Mouse (Mus musculus) embryonic fibroblast, embryonic 13.5 days (primary cell): ENCODE measurements around the gene C8g. TPM values are rescaled to one million over a fixed set of nuclear protein-coding genes. Genes with fewer than 3 reads are reported as not detected.

Experiments
- H3K27ac ChIP-seq: 2 replicates; pipeline ENCODE4 v1.5.1; 2012; ENCODE audit warnings: low read length, control low read depth, inconsistent platforms; ENCODE audit not compliant: insufficient read depth
- H3K4me1 ChIP-seq: 2 replicates; pipeline ENCODE4 v1.6.1; 2011; ENCODE audit warnings: low read length; ENCODE audit not compliant: control insufficient read depth, insufficient read depth
- H3K4me3 ChIP-seq: 2 replicates; pipeline ENCODE4 v1.5.1; 2011; ENCODE audit warnings: mild to moderate bottlenecking, control low read depth, low read length; ENCODE audit not compliant: insufficient read depth
- CTCF ChIP-seq: IDR thresholded peaks from 2 replicates; pipeline ENCODE4 v1.5.1; 2011; ENCODE audit warnings: mild to moderate bottlenecking, control low read depth, low read length, moderate library complexity, borderline replicate concordance; ENCODE audit not compliant: insufficient read depth
- POLR2A ChIP-seq: IDR thresholded peaks from 2 replicates; pipeline ENCODE4 v1.6.1; 2011; ENCODE audit warnings: low read depth, mild to moderate bottlenecking, control low read depth, low read length, moderate library complexity
- polyA plus RNA-seq: library from polyadenylated mRNA; stranded (reverse); fragments of >200 nt; gene quantifications from 2 replicates; pipeline ENCODE4 v1.2.4, GENCODE M21; 2011; ENCODE audit warnings: low read depth; ENCODE audit not compliant: missing spikeins, insufficient read length

C8g gene
- polyA plus RNA-seq, result 0.91 and 1.2 TPM in 2 replicates

- Histone ChIP-seq H3K4me1 (no peaks in the 10 kb centered on the region), H3K4me3 (peak within 1 kb of the TSS; percentile 80), H3K27ac (peak within 1 kb of the TSS; percentile 6; the same call in 1 of the 2 replicates)
- TF ChIP-seq POLR2A (no peak), CTCF (no peak)
Observed at GRCm38 (mm10) chr2:25501593-25502486, at the start of gene C8g. Gene C8g, minus strand, starts transcription at chr2:25501719.

- Histone ChIP-seq H3K27ac (no peak overlapping the region), H3K4me1 (0 out of 2 replicates have a peak, but pooled peaks cover 4% of the 10 kb centered on the region), H3K4me3 (no peak overlapping the region)
- TF ChIP-seq POLR2A (no peak), CTCF (peak; percentile 59; the same call in 1 of the 2 replicates)
Observed at GRCm38 (mm10) chr2:25551186-25551585, 49.7 kb upstream of the C8g start.

DNA sequence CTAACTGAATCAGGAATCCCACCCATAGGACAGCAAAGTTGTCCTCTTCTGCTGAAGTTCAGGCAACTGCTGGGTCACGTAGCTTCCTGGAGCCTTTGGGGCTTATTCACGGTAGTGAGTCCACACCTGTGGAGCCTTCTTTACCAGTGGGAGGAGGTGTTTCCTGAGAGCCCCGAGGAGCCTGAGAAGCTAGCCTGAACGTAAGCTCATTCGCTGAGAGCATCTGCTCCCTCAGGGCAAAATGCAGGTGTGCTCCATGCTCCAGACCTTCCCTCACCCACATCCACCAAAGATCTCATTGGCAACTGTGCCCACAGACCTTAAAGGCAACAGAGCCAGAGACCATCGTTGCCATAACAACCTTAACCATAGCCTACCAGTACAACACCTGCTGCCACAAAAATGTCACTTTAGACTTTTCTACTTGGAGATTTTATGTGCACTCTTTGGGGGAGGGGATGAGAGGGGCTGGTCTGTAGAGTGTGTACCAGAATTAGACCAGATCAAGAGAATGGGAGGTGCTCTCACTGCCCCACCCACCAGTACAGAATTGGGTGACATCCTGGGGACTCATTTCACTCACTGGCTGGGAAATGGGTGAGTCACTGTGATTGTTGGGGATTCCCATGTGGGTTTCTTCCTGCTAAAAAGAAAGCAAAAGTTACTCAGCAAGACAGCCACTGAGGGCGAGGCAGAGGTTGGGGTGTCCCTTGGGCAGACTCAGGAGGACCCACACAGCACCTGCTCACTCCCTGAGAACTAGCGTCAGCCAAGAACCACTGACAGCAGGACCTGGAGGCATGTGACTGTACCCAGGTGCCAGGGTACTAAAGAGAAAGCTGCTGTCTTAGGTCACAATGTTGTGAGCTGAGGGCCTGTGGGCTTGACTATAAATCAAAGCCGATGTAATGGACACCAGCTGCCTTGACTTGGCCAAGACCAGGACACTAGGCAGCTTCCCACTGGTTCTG lies 47.8 kb upstream of the C8g start:
- no peak overlapping the region for H3K27ac ChIP-seq
- H3K4me3 ChIP-seq, result no peak overlapping the region
- TF ChIP-seq CTCF, result no peak
- no peak for TF ChIP-seq POLR2A
- H3K4me1 ChIP-seq, result peaks cover 5% of the 10 kb centered on the region; the same call in 1 of the 2 replicates

GRCm38 (mm10) chr2:25546811-25547491 lies 45.4 kb upstream of the C8g start, which contains the start of gene Traf2:
Gene Traf2, minus strand, starts transcription at chr2:25546940.
- Histone ChIP-seq H3K27ac (peak within 1 kb of the TSS; percentile 44), H3K4me3 (peak within 1 kb of the TSS; percentile 71), H3K4me1 (peaks cover 9% of the 10 kb centered on the region)
- peak; percentile 78 for TF ChIP-seq POLR2A
- TF ChIP-seq CTCF, result no peak

GRCm38 (mm10) chr2:25545996-25546810 lies 44.7 kb upstream of the C8g start:
- Histone ChIP-seq H3K4me3 (peak overlapping the region; percentile 71), H3K27ac (peak overlapping the region; percentile 44), H3K4me1 (peaks cover 12% of the 10 kb centered on the region)
- peak; percentile 30; the same call in 1 of the 2 replicates for TF ChIP-seq POLR2A
- TF ChIP-seq CTCF, result no peak

- peaks cover 9% of the 10 kb centered on the region for H3K4me1 ChIP-seq
- H3K4me3 ChIP-seq, result no peak overlapping the region
- H3K27ac ChIP-seq, result no peak overlapping the region; the same call in 1 of the 2 replicates
- TF ChIP-seq POLR2A, result no peak
- TF ChIP-seq CTCF, result no peak
Observed at GRCm38 (mm10) chr2:25541644-25542367, 40.3 kb upstream of the C8g start.

- Histone ChIP-seq H3K4me3 (no peak overlapping the region), H3K4me1 (peaks cover 9% of the 10 kb centered on the region), H3K27ac (peak overlapping the region; percentile 67)
- no peak for TF ChIP-seq POLR2A
- TF ChIP-seq CTCF, result no peak
Observed at GRCm38 (mm10) chr2:25540541-25540948, 39.0 kb upstream of the C8g start.

- Histone ChIP-seq H3K4me1 (peaks cover 6% of the 10 kb centered on the region), H3K4me3 (no peak overlapping the region), H3K27ac (no peak overlapping the region)
- TF ChIP-seq POLR2A, result no peak
- no peak for TF ChIP-seq CTCF
Observed at GRCm38 (mm10) chr2:25536531-25536930, 35.0 kb upstream of the C8g start.
